Mouse (Mus musculus) kidney, embryonic 14.5 days (tissue): ENCODE results near the gene Cenpa. TPM values are rescaled to one million over a fixed set of nuclear protein-coding genes. Genes with fewer than 3 reads are reported as not detected.

Source experiments
- ATAC-seq: fragments of 200-750 bp; cut with Nextera tagmentation; 2 replicates; pipeline ENCODE4 v1.8.0; 2017; ENCODE audit warnings: moderate number of reproducible peaks, mild to moderate bottlenecking, moderate TSS enrichment, moderate library complexity; ENCODE audit not compliant: low FRiP score, low TSS enrichment
- H3K27ac ChIP-seq: fragments of 300-500 bp; sonication (generic); 2 replicates; pipeline ENCODE4 v1.5.1; 2014; ENCODE audit warnings: low read depth, mild to moderate bottlenecking, low read length, moderate library complexity, mixed read lengths
- H3K27me3 ChIP-seq: fragments of 300-500 bp; sonication (generic); 2 replicates; pipeline ENCODE4 v1.6.1; 2014; ENCODE audit warnings: mild to moderate bottlenecking, low read length; ENCODE audit not compliant: control insufficient read depth, insufficient read depth
- H3K36me3 ChIP-seq: fragments of 300-500 bp; sonication (generic); 2 replicates; pipeline ENCODE4 v1.6.1; 2014; ENCODE audit warnings: low read length, mixed read lengths; ENCODE audit not compliant: control insufficient read depth, insufficient read depth
- H3K4me1 ChIP-seq: fragments of 300-500 bp; sonication (generic); 2 replicates; pipeline ENCODE4 v1.6.1; 2014; ENCODE audit warnings: low read length, mixed read lengths; ENCODE audit not compliant: control insufficient read depth, insufficient read depth
- H3K4me2 ChIP-seq: fragments of 300-500 bp; sonication (generic); replicated peaks from 2 replicates; pipeline ENCODE4 v1.6.1; 2014; ENCODE audit warnings: low read depth, mild to moderate bottlenecking, low read length
- H3K4me3 ChIP-seq: fragments of 300-500 bp; sonication (generic); 2 replicates; pipeline ENCODE4 v1.5.1; 2014; ENCODE audit warnings: mild to moderate bottlenecking, low read length
- H3K9ac ChIP-seq: fragments of 300-500 bp; sonication (generic); 2 replicates; pipeline ENCODE4 v1.6.1; 2014; ENCODE audit warnings: low read depth, mild to moderate bottlenecking, low read length, moderate library complexity
- H3K9me3 ChIP-seq: fragments of 300-500 bp; sonication (generic); 2 replicates; pipeline ENCODE4 v1.6.1; 2016; ENCODE audit warnings: low read length; ENCODE audit not compliant: control insufficient read depth
- WGBS: fragments of 180-500 bp; shearing (Covaris S2); extraction: QIAGEN DNeasy Blood & Tissue Kit; methylation state at CpG from one replicate; pipeline ENCODE4 v1.1.7; 2014; 5-methylcytosine and 5-hydroxymethylcytosine counted together
- polyA plus RNA-seq: library from polyadenylated mRNA; unstranded; fragments of >200 nt; fragmentation: Nextera tagmentation; extraction: Ambion mirVana; gene quantifications from 2 replicates; pipeline ENCODE4 v1.2.1, GENCODE M21; 2014

The Cenpa gene
- polyA plus RNA-seq, 1 experiment from 2014 or later, result 363 TPM

DNA sequence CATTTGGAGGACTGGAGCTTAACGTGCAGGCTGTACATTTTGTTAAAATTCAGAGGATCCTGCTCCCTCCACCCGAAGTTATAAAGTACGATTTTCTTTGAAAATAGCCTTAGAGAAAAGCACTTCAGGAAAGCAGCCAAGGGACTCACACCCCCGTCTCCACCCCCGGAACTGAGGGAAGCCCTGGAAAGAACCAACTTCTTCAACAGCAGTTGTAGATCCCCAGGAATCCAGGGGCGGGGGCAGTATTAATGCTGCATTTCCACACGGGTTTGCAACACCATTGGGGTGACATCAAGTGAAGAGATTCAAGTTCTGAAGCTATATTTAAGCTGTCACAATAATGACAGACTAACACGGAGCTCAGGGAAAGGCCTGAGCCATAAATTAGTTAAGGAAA is 43.9 kb downstream of the Cenpa start:
- no peaks in the 10 kb centered on the region for H3K36me3 ChIP-seq
- peaks cover 33% of the 10 kb centered on the region for H3K27me3 ChIP-seq
- 25% methylated on average over 8 of the region's 8 CpGs for WGBS
- ATAC-seq, result no peak
- H3K9ac ChIP-seq, result no peak overlapping the region
- no peaks in the 10 kb centered on the region for H3K9me3 ChIP-seq
- no peak overlapping the region for H3K27ac ChIP-seq
- H3K4me1 ChIP-seq, result no peaks in the 10 kb centered on the region
- H3K4me3 ChIP-seq, result no peak overlapping the region; the same call in 1 of the 2 replicates
- peak overlapping the region; percentile 91; the same call in 1 of the 2 replicates for H3K4me2 ChIP-seq

DNA sequence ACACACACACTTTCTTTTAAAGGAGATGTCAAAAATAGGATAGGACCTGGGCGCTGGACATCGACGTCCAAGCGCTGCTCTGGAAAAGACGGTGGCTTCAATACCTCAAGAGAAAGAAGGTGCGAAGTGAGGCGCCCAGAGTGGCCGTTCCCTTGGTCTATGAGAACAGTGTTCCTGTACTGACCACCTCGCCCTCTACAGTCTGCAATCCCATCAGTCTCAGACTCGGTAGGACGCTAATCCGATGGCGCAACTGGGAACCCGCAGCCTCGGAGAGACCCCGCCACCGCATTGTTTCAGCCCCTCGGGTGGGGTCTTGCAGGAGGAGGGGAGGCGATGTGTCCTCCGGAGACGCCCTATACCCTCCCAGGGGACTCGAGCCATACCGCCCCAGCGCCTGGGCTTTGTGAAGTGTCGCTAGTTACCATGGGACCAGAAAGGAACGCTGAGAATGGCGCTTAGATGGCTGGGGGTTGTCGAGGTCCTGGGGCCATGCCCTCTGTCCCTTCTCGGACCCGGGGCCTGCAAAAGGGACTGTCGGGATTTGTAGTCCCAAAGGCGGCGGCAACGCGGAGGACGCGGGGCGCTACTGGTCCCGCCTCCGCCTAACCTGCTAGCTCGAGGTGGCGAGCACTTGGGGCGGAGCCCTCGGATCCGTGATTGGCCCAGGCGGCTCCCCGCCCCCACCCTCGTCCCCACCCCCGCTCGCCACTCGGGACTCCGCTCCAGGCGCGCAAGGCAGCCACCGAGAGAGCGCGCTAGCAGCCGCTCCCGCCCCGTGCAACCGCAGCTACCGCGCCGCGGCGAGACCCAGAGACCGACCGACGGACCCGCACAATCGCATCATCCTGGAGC is 44.8 kb downstream of the Cenpa start, which contains the start of gene Dpysl5:
TSS of gene Dpysl5 (plus strand) at position 418 of the 855 bp plus-strand sequence.
- Histone ChIP-seq H3K9ac (peak within 1 kb of the TSS; percentile 51), H3K27me3 (peaks cover 33% of the 10 kb centered on the region), H3K4me3 (peak within 1 kb of the TSS; percentile 56), H3K27ac (no peak within 1 kb of the TSS), H3K4me2 (peak within 1 kb of the TSS; percentile 91), H3K36me3 (no peaks in the 10 kb centered on the region), H3K9me3 (no peaks in the 10 kb centered on the region), H3K4me1 (no peaks in the 10 kb centered on the region)
- WGBS, result under 1% methylated on average over 70 of the region's 71 CpGs
- peak; percentile 86 for ATAC-seq

DNA sequence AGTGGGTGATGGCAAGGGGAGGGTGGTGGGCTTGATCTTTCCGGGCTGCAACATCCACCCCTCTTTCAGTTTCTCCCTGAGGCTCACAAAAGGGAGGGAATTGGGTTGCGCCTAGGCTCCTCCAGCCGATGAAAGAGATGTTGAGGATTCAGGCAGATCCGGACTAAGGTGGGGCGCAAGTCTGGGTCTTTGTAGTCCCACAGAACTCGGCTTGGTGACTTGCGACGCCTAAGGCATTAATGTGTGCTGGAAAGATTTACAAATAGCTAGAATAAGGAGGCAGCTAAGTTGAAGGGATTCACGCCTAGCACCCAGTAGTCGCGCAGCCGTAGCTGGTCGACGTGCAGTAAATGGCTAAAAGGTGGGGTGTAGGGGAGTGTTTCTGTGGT is 45.4 kb downstream of the Cenpa start:
- ATAC-seq, result no peak; the same call in 1 of the 2 replicates
- Histone ChIP-seq H3K9me3 (no peaks in the 10 kb centered on the region), H3K27me3 (peaks cover 33% of the 10 kb centered on the region), H3K9ac (peak overlapping the region; percentile 51), H3K4me3 (peak overlapping the region; percentile 56), H3K36me3 (no peaks in the 10 kb centered on the region), H3K4me1 (no peaks in the 10 kb centered on the region), H3K27ac (no peak overlapping the region), H3K4me2 (peak overlapping the region; percentile 91)
- WGBS, result under 1% methylated on average over 14 of the region's 14 CpGs

DNA sequence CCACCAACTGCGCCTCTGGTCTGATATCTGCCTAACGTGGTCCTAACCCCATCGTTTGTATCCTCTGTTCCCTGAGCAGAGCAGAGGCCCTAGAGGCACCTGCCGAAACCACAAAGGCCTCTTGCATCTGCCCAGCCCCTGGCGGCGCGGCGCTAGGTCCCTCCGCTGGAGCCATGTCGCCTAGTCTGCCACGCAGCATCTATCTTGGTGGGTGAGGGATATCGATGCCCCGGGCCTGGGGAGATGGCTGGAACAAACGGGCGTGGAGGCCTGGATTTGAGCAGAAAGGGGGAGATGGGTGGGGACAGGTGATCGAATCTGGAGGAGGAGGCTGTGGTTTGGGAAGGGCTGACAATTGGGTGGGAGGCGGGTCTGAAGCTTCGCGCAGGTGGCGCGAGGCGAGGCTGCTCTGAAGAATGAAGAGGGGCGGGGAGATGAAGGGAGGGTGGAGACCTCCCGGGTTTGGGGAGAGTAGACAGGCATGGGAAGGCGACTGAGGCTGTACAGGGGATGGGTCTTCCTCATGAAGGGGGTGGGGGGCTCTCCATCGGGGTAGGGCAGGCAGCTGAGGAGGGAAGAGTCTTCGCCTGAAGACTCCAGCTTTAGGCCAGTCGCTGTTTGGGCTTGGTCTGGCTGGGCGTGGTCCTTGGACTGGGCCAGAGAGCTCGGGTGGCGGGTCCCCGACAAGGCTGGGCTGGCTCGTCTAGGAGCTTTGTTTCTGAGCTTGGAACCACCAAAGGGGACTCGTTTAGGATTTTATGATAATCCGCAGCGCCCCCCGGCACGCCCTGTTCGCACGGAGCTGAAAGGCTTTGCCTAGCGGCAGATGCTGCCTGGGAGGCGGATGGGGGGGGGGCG is 46.1 kb downstream of the Cenpa start:
- Histone ChIP-seq H3K4me1 (no peaks in the 10 kb centered on the region), H3K4me3 (peak overlapping the region; percentile 56), H3K4me2 (peak overlapping the region; percentile 91), H3K36me3 (no peaks in the 10 kb centered on the region), H3K9ac (peak overlapping the region; percentile 51), H3K27ac (no peak overlapping the region), H3K27me3 (peaks cover 33% of the 10 kb centered on the region), H3K9me3 (no peaks in the 10 kb centered on the region)
- peak; percentile 20 for ATAC-seq
- under 1% methylated on average over 42 of the region's 43 CpGs for WGBS

DNA sequence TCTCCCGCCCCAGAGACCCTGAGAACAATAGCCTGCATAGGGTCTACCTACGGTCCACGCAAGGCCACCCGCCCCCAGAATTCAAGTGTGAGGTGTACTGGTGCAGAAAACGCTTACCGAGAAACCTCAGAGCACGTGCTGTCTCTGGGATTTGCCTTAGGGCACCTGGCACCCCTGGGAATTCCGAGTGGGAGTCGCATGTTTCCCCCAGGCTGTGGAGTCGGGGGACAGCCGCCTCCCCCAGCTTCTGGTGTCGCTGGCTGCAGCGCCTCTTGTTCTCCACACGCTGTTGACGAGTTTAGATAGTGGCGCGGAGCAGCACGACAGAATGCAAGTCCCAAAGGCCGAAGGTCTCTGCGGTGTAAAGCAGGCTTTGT is 46.7 kb downstream of the Cenpa start:
- H3K4me1 ChIP-seq, result no peaks in the 10 kb centered on the region
- peak overlapping the region; percentile 56 for H3K4me3 ChIP-seq
- peak; percentile 17; the same call in 1 of the 2 replicates for ATAC-seq
- WGBS, result under 1% methylated on average over 20 of the region's 20 CpGs
- H3K36me3 ChIP-seq, result no peaks in the 10 kb centered on the region
- no peak overlapping the region for H3K27ac ChIP-seq
- no peaks in the 10 kb centered on the region for H3K9me3 ChIP-seq
- peak overlapping the region; percentile 24 for H3K9ac ChIP-seq
- H3K4me2 ChIP-seq, result peak overlapping the region; percentile 91
- H3K27me3 ChIP-seq, result peaks cover 33% of the 10 kb centered on the region

DNA sequence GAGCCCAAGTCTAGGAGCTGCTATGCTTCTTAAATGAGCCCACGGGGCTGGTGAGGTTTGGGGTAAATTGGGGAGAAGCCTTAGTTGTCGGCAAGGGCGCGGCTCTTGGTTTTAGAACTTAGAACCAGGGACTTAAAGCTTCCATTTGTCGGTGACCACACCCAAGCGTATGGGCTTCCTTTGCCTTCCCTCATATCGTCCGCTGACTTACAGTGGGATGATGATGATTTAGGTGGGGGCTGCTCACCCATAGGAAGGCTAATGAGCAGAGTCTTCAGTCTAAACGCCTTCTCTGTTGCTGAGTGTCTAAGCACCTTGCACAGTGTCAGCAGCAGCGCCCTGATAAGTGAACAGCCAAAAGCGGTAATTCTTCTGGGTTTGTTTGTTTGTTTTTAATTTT is 47.1 kb downstream of the Cenpa start:
- no peak overlapping the region for H3K27ac ChIP-seq
- no peak for ATAC-seq
- peak overlapping the region; percentile 91 for H3K4me2 ChIP-seq
- WGBS, result 19% methylated on average over 11 of the region's 11 CpGs
- peak overlapping the region; percentile 24; the same call in 1 of the 2 replicates for H3K9ac ChIP-seq
- no peaks in the 10 kb centered on the region for H3K9me3 ChIP-seq
- H3K36me3 ChIP-seq, result no peaks in the 10 kb centered on the region
- H3K27me3 ChIP-seq, result peaks cover 33% of the 10 kb centered on the region
- H3K4me3 ChIP-seq, result peak overlapping the region; percentile 56
- H3K4me1 ChIP-seq, result no peaks in the 10 kb centered on the region

DNA sequence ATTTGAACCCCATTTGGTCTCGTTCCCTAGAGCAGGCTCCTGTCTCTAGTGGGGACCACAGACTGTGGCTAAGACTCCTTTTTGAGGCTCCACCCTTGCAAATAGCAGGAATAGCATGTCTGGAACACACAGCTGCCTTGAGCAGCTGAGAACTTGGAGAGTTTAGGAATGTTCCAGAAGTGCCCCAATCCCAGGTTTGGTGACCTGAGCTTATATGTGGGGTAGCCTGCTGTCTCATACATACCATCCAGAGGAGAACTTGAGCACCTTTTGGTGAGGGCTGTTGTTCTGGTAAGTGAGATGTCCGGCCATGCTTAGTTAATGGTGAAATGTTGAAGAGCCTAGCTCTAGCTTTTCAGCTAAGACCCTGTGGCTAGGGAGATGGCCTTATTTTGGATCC is 49.7 kb downstream of the Cenpa start:
- H3K4me3 ChIP-seq, result no peak overlapping the region
- H3K36me3 ChIP-seq, result no peaks in the 10 kb centered on the region
- H3K27ac ChIP-seq, result no peak overlapping the region
- no peak overlapping the region for H3K9ac ChIP-seq
- WGBS, result 91% methylated on average over 2 of the region's 2 CpGs
- H3K4me1 ChIP-seq, result no peaks in the 10 kb centered on the region
- H3K4me2 ChIP-seq, result no peak overlapping the region
- no peak for ATAC-seq
- H3K27me3 ChIP-seq, result peaks cover 26% of the 10 kb centered on the region
- H3K9me3 ChIP-seq, result no peaks in the 10 kb centered on the region

DNA sequence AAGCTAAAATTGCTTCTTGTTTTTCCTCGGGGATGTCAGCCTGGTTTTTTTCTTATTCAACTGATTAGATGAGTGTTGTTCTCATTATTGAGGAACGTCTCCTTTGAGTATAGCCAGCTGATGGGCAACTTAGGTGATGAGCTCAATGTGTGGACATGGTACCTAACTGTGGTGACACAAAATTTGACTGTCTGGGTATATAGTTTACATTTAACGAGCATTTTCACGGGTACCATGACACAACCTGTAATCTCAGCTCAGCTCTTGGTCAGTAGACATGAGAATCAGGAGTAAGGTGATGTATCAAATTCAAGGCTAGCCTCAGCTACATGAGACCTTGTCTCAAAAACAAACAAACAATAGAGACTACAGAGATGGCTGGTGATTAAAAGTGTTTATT is 50.9 kb downstream of the Cenpa start:
- WGBS, result 85% methylated on average over 4 of the region's 4 CpGs

More for the DNA sequence above, 50.9 kb downstream of the Cenpa start:
- Histone ChIP-seq H3K27ac (no peak overlapping the region), H3K4me2 (no peak overlapping the region), H3K9ac (no peak overlapping the region), H3K27me3 (peaks cover 19% of the 10 kb centered on the region), H3K4me3 (no peak overlapping the region), H3K36me3 (no peaks in the 10 kb centered on the region), H3K9me3 (no peaks in the 10 kb centered on the region), H3K4me1 (no peaks in the 10 kb centered on the region)
- ATAC-seq, result no peak
